Mouse (Mus musculus) small intestine, adult 2 months (tissue): ENCODE measurements around the gene Clcn3. TPM values are rescaled to one million over a fixed set of nuclear protein-coding genes. Genes with fewer than 3 reads are reported as not detected.
"Not testable (repeated sequence)": the region's sequence is repeated elsewhere in the genome, so short reads cannot be mapped to it uniquely, and the experiment has no call there.

ENCODE experiments used
- H3K27ac ChIP-seq: fragments of 200-500 bp; 2 replicates; pipeline ENCODE4 v1.5.1; 2012; ENCODE audit warnings: low read depth, low read length, control low read depth, inconsistent platforms; ENCODE audit not compliant: insufficient read depth
- H3K27me3 ChIP-seq: fragments of 200-500 bp; 2 replicates; pipeline ENCODE4 v1.6.1; 2012; ENCODE audit warnings: mild to moderate bottlenecking, moderate library complexity, low read length, inconsistent platforms; ENCODE audit not compliant: control insufficient read depth, insufficient read depth
- H3K36me3 ChIP-seq: fragments of 200-500 bp; 2 replicates; pipeline ENCODE4 v1.6.1; 2012; ENCODE audit warnings: mild to moderate bottlenecking, low read length, control low read depth, inconsistent platforms; ENCODE audit not compliant: control insufficient read depth, insufficient read depth
- H3K4me1 ChIP-seq: fragments of 200-500 bp; 2 replicates; pipeline ENCODE4 v1.6.1; 2012; ENCODE audit warnings: low read length, inconsistent platforms, mixed read lengths; ENCODE audit not compliant: control insufficient read depth, insufficient read depth, insufficient read length
- H3K4me3 ChIP-seq: fragments of 200-500 bp; 2 replicates; pipeline ENCODE4 v1.5.1; 2012; ENCODE audit warnings: low read depth, mild to moderate bottlenecking, control low read depth, inconsistent platforms, low read length, moderate library complexity
- CTCF ChIP-seq: fragments of 200-500 bp; IDR thresholded peaks from 2 replicates; pipeline ENCODE4 v1.5.1; 2012; ENCODE audit warnings: low read depth, mild to moderate bottlenecking, control low read depth, inconsistent platforms, low read length, moderate library complexity, mixed read lengths; ENCODE audit not compliant: insufficient replicate concordance, insufficient read length; ENCODE audit errors: extremely low read depth
- POLR2A ChIP-seq: fragments of 200-500 bp; IDR thresholded peaks from 2 replicates; pipeline ENCODE4 v1.6.1; 2012; ENCODE audit warnings: low read depth, mild to moderate bottlenecking, control low read depth, inconsistent platforms, low read length, moderate library complexity
- WGBS: fragments of 180-500 bp; shearing (Covaris S2); methylation state at CpG from one replicate; pipeline ENCODE4 v1.1.7; 2018; 5-methylcytosine and 5-hydroxymethylcytosine counted together
- polyA plus RNA-seq: library from polyadenylated mRNA; depleted of rRNA; stranded (reverse); fragments of >200 nt; gene quantifications from 2 replicates; pipeline ENCODE4 v1.2.3, GENCODE M21; 2012; rRNA removed

Clcn3 gene
- 6.8 and 9.3 TPM in 2 replicates for polyA plus RNA-seq

GRCm38 (mm10) chr8:60982701-60983687 lies at the start of gene Clcn3:
Clcn3 (minus strand) TSS chr8:60983300.
- no peaks in the 10 kb centered on the region for H3K36me3 ChIP-seq
- peaks cover 2% of the 10 kb centered on the region; the same call in 1 of the 2 replicates for H3K4me1 ChIP-seq
- H3K27ac ChIP-seq: peak within 1 kb of the TSS; percentile 92
- TF ChIP-seq CTCF (no peak), POLR2A (peak; percentile 85)
- H3K4me3 ChIP-seq: peak within 1 kb of the TSS; percentile 80
- H3K27me3 ChIP-seq: no peaks in the 10 kb centered on the region
- under 1% methylated on average over 101 of the region's 101 CpGs for WGBS

DNA sequence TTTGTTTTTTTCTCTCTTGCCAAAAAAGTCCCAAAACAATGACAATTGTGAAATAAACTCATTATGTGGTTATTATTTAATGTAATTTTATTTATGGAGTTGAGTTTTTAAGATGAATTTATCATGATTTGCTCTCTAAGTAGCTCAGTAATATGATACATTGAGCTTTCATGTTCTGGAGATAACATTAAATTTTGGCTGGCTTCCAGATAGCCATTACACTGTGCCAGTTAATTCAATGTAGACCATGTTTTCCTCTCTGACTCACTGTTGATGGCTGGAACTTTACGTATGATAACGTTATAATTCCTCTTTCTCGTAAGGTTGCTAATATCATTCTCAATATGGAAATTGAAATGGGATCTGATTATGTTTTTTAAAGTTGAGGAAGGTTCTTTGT lies 13.4 kb upstream of the Clcn3 start:
- Histone ChIP-seq H3K4me1 (0 out of 2 replicates have a peak, but pooled peaks cover 2% of the 10 kb centered on the region), H3K27me3 (no peaks in the 10 kb centered on the region), H3K4me3 (no peak overlapping the region), H3K36me3 (no peaks in the 10 kb centered on the region), H3K27ac (no peak overlapping the region)
- WGBS: 39% methylated on average over 3 of the region's 3 CpGs
- TF ChIP-seq CTCF (no peak), POLR2A (no peak)

DNA sequence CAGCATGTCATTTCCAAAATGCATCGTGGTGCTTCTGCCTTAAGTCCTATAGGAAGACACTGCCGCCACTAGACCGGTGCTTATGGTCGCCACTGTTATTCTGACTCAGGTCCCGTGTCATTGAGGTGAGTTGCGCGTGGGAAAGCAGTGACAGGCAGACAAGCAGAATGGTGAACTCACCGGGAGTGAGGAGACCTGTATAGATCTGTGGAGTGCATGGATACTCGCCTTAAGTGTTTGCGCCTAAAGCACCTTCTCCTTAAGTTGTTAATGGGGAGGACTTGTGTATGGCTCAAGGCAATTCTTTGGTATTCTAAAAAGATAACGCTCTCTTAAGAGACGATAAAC lies 10.5 kb upstream of the Clcn3 start:
- H3K4me3 ChIP-seq: peak overlapping the region; percentile 80
- H3K4me1 ChIP-seq: 0 out of 2 replicates have a peak, but pooled peaks cover 2% of the 10 kb centered on the region
- H3K27ac ChIP-seq: peak overlapping the region; percentile 83
- H3K36me3 ChIP-seq: no peaks in the 10 kb centered on the region
- TF ChIP-seq CTCF (no peak), POLR2A (no peak)
- WGBS: 3% methylated on average over 12 of the region's 12 CpGs
- H3K27me3 ChIP-seq: no peaks in the 10 kb centered on the region

DNA sequence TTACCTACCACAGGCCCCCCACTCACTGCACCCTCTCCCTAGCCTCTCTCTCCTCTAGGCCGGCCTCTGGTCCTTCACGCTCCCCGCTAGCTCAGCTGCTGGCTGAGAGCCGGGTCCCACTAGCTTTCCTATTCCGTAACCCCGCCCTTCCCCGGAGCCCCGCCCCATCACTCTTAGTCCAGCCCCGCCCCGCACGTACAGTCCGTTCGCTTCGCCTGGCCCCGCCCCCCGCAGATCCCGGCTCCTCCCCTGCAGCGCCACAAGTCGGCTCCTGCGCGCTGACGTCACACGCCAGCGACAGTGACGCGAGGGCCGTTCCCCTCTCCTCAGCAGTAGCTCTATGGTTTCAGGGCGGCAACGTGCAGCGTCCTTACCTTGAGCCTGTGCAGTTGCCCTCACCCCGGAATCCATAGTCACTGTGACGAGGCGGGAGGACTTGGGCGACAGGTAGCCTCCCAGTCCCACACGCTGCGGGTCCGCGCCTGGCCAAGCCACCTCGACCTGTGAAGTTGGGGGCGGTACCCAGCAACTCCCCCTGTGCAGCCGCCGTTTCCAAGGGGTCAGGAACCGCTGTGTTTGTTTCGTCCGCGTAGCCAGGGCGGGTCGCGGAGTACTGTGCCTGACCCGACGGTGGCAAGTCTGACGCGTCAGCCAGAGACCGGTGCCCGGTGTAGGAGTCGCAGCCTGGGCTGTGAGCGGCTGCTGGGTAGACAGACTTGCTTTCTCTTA lies 10.0 kb upstream of the Clcn3 start, which contains the start of gene Nek1:
TSS of gene Nek1 (plus strand) at position 286 of the 729 bp plus-strand sequence.
- Histone ChIP-seq H3K27me3 (no peaks in the 10 kb centered on the region), H3K27ac (peak within 1 kb of the TSS; percentile 83), H3K36me3 (no peaks in the 10 kb centered on the region), H3K4me3 (peak within 1 kb of the TSS; percentile 80), H3K4me1 (0 out of 2 replicates have a peak, but pooled peaks cover 2% of the 10 kb centered on the region)
- WGBS: under 1% methylated on average over 57 of the region's 57 CpGs
- TF ChIP-seq POLR2A: peak; percentile 13; the same call in 1 of the 2 replicates
- TF ChIP-seq CTCF: no peak

DNA sequence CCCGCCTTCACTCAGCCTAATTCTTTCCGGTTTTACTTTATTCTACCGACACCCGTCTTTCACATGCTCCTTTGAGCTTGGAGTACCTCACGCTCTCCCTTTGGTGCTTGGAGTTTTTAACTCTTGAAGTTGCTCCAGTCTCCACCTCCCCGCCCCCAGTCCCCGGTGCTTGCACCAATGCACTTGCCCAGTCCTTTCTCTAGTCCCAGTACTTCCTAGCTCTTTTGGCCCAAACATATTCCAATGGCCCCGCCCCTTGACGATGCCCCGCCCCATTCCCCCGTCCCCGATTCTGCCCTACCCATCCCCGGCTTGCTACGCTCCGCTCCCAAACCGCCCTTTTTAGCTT lies 9.4 kb upstream of the Clcn3 start:
- TF ChIP-seq CTCF: no peak
- peak; percentile 24; the same call in 1 of the 2 replicates for TF ChIP-seq POLR2A
- peak overlapping the region; percentile 80 for H3K4me3 ChIP-seq
- no peaks in the 10 kb centered on the region for H3K27me3 ChIP-seq
- no peaks in the 10 kb centered on the region for H3K36me3 ChIP-seq
- 1% methylated on average over 16 of the region's 16 CpGs for WGBS
- H3K4me1 ChIP-seq: 0 out of 2 replicates have a peak, but pooled peaks cover 2% of the 10 kb centered on the region
- H3K27ac ChIP-seq: peak overlapping the region; percentile 82

GRCm38 (mm10) chr8:60984260-60985010 lies 1.3 kb upstream of the Clcn3 start:
- not testable (repeated sequence) for H3K4me3 ChIP-seq, H3K36me3 ChIP-seq, H3K4me1 ChIP-seq, H3K27ac ChIP-seq, H3K27me3 ChIP-seq
- 91% methylated on average over 17 of the region's 17 CpGs for WGBS
